Mouse (Mus musculus) small intestine, adult 10 weeks (tissue): ENCODE data around the gene Ipo9. TPM values are rescaled to one million over a fixed set of nuclear protein-coding genes. Genes with fewer than 3 reads are reported as not detected.

Experiments
- polyA plus RNA-seq: library from polyadenylated mRNA; stranded (reverse); fragments of 350-450 nt; fragmentation: Illumina TruSeq; extraction: RNeasy Lipid Tissue Mini Kit (QIAGEN cat#74804); gene quantifications from one replicate; pipeline ENCODE4 v1.2.3, GENCODE M21; 2014; ENCODE audit warnings: low replicate concordance

Ipo9 gene
- polyA plus RNA-seq: 7.9 TPM

DNA sequence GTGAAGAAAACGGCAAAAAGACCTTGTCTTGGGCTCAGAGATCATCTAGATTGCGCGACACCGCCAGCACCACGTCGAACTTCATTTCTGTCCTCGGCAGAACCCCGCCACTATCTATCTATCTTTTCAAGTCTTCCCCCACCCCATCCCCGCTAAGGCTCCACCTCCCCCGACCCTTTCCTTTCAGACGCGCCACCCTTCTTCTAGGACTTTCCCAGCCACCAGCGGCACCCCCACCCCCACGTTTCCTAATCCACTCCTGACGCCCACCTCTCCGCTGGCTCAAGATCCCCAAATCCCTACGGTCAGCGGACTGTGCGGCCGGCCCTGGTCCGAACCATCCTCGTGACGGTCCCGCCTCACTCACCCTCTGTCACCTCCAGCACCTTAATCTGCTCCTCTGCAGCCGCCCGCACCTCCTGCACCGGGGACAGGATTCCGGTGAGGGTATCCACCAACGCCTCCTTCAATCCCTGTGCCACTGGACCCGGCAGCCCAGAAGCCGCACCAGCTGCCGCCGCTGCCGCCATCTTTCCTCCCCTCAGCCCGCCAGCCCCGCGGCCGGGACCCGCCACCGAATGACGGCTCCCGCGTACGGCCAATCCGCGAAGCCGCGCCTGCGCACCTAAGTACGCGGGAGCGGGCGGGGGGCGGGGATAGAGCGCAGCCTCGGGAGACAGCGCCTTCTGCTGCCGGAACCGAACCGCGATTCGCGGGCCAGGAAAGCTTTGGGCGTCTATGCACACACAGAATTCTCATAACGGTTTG, at the start of gene Ipo9:
TSS of gene Ipo9 (minus strand) at position 599 of the 768 bp plus-strand sequence.

DNA sequence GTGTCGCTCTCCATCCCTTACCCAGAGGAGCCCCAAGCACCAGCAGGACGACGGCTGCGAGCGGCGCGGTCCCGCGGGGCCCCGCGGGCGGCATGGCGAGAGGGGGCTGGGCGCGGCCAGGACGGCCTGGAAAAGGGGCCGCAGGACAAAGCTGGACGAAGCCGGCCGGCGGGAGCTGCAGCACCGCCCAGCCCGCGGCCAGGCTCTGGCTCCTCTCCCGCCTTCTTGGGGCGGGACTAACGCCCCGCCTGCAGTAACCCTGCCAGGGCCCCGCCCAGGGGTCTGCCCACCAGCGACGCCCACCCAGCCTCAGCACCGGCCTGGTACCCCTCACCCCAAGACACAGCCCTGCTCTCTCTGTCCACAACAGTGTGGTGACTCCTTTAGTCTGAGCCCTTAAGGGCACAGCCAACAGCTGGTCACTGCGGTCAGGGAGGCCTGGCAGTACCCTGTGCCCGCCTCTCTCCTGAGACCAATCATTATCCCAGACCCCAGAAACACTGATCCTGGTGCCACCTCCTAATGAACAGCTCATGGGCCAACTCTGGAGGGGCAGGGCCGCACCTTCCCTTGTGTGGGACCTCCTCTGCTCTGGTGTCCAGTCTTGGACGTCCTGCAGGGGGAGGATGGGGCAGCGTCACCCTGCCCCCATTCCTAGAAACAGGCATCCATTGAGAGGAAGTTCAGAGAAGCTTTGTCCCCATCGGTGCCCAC, 55.3 kb downstream of the Ipo9 start, which contains the start of gene Shisa4:
TSS of gene Shisa4 (minus strand) at position 370 of the 714 bp plus-strand sequence.

Other genes starting within 250 kb of the Ipo9 start
- gene Elf3, start 171.9 kb downstream of the Ipo9 start, polyA plus RNA-seq: 11.3 TPM
- 49.5 TPM for gene Rnpep, start 146.4 kb downstream of the Ipo9 start, polyA plus RNA-seq
- 14.5 TPM for gene Timm17a, start 116.7 kb downstream of the Ipo9 start, polyA plus RNA-seq
- gene Lmod1, start 105.7 kb downstream of the Ipo9 start, polyA plus RNA-seq: 1.7 TPM
- gene Shisa4, start 55.3 kb downstream of the Ipo9 start, polyA plus RNA-seq: not detected
- gene Nav1, start 176.8 kb upstream of the Ipo9 start, polyA plus RNA-seq: 4.9 TPM